Mouse (Mus musculus) limb, embryonic 15.5 days (tissue): ENCODE data around the gene Ankrd66. TPM values are rescaled to one million over a fixed set of nuclear protein-coding genes. Genes with fewer than 3 reads are reported as not detected.

Experiments used
- ATAC-seq: fragments of 200-750 bp; cut with Nextera tagmentation; 2 replicates; pipeline ENCODE4 v1.8.0; 2017; ENCODE audit warnings: low read depth, moderate TSS enrichment; ENCODE audit not compliant: insufficient number of reproducible peaks, low FRiP score, low TSS enrichment
- H3K27ac ChIP-seq: fragments of 300-500 bp; sonication (generic); 2 replicates; pipeline ENCODE4 v1.5.1; 2015; ENCODE audit warnings: moderate library complexity, mild to moderate bottlenecking, inconsistent platforms
- H3K27me3 ChIP-seq: fragments of 300-500 bp; sonication (generic); 2 replicates; pipeline ENCODE4 v1.6.1; 2015; ENCODE audit warnings: inconsistent platforms
- H3K36me3 ChIP-seq: fragments of 300-500 bp; sonication (generic); 2 replicates; pipeline ENCODE4 v1.6.1; 2015; ENCODE audit warnings: inconsistent platforms
- H3K4me1 ChIP-seq: fragments of 300-500 bp; sonication (generic); 2 replicates; pipeline ENCODE4 v1.6.1; 2015; ENCODE audit warnings: inconsistent platforms
- H3K4me2 ChIP-seq: fragments of 300-500 bp; sonication (generic); 2 replicates; pipeline ENCODE4 v1.6.1; 2015; ENCODE audit warnings: mild to moderate bottlenecking, inconsistent platforms
- H3K4me3 ChIP-seq: fragments of 300-500 bp; sonication (generic); 2 replicates; pipeline ENCODE4 v1.5.1; 2015; ENCODE audit warnings: mild to moderate bottlenecking, inconsistent platforms
- H3K9ac ChIP-seq: fragments of 300-500 bp; sonication (generic); 2 replicates; pipeline ENCODE4 v1.6.1; 2015; ENCODE audit warnings: inconsistent platforms
- H3K9me3 ChIP-seq: fragments of 300-500 bp; sonication (generic); 2 replicates; pipeline ENCODE4 v1.6.1; 2016; ENCODE audit warnings: inconsistent platforms
- WGBS: fragments of 180-500 bp; shearing (Covaris S2); methylation state at CpG from one replicate; pipeline ENCODE4 v1.1.7; 2015; 5-methylcytosine and 5-hydroxymethylcytosine counted together
- polyA plus RNA-seq: library from polyadenylated mRNA; unstranded; fragments of >200 nt; fragmentation: Nextera tagmentation; extraction: Ambion mirVana; gene quantifications from 2 replicates; pipeline ENCODE4 v1.2.1, GENCODE M21; 2015

The Ankrd66 gene
- polyA plus RNA-seq, 1 experiment from 2014 or later: 0.18 TPM

- H3K27me3 ChIP-seq: no peaks in the 10 kb centered on the region
- no peak for ATAC-seq
- H3K27ac ChIP-seq: no peak overlapping the region
- H3K9me3 ChIP-seq: no peaks in the 10 kb centered on the region
- WGBS: 90% methylated on average over 4 of the region's 4 CpGs
- H3K4me3 ChIP-seq: no peak overlapping the region
- no peaks in the 10 kb centered on the region for H3K36me3 ChIP-seq
- H3K4me2 ChIP-seq: no peak overlapping the region
- H3K9ac ChIP-seq: no peak overlapping the region
- H3K4me1 ChIP-seq: peaks cover 10% of the 10 kb centered on the region; the same call in 1 of the 2 replicates
These were observed 12.2 kb downstream of the Ankrd66 start for GRCm38 (mm10) chr17:43531192-43531591.

GRCm38 (mm10) chr17:43530507-43530906 is 12.9 kb downstream of the Ankrd66 start:
- H3K4me3 ChIP-seq: no peak overlapping the region
- no peaks in the 10 kb centered on the region for H3K36me3 ChIP-seq
- no peaks in the 10 kb centered on the region for H3K9me3 ChIP-seq
- peaks cover 10% of the 10 kb centered on the region; the same call in 1 of the 2 replicates for H3K4me1 ChIP-seq
- H3K9ac ChIP-seq: no peak overlapping the region
- WGBS: 75% methylated on average over 2 of the region's 2 CpGs
- H3K27ac ChIP-seq: no peak overlapping the region
- no peak overlapping the region for H3K4me2 ChIP-seq
- H3K27me3 ChIP-seq: no peaks in the 10 kb centered on the region
- no peak for ATAC-seq

- no peak overlapping the region for H3K27ac ChIP-seq
- no peak overlapping the region for H3K4me3 ChIP-seq
- 74% methylated on average over 3 of the region's 3 CpGs for WGBS
- no peaks in the 10 kb centered on the region; the same call in 1 of the 2 replicates for H3K27me3 ChIP-seq
- H3K4me2 ChIP-seq: no peak overlapping the region
- H3K4me1 ChIP-seq: peaks cover 3% of the 10 kb centered on the region; the same call in 1 of the 2 replicates
- H3K9me3 ChIP-seq: no peaks in the 10 kb centered on the region
- no peak for ATAC-seq
- no peak overlapping the region for H3K9ac ChIP-seq
- no peaks in the 10 kb centered on the region for H3K36me3 ChIP-seq
These were observed 23.3 kb downstream of the Ankrd66 start for GRCm38 (mm10) chr17:43520166-43520565.

- H3K27me3 ChIP-seq: no peaks in the 10 kb centered on the region; the same call in 1 of the 2 replicates
- H3K4me3 ChIP-seq: no peak overlapping the region
- H3K4me2 ChIP-seq: no peak overlapping the region
- no peak overlapping the region for H3K9ac ChIP-seq
- WGBS: 23% methylated on average over 18 of the region's 18 CpGs
- no peak for ATAC-seq
- no peaks in the 10 kb centered on the region for H3K9me3 ChIP-seq
- H3K27ac ChIP-seq: no peak overlapping the region
- H3K36me3 ChIP-seq: no peaks in the 10 kb centered on the region
- peaks cover 3% of the 10 kb centered on the region; the same call in 1 of the 2 replicates for H3K4me1 ChIP-seq
These were observed 24.6 kb downstream of the Ankrd66 start for GRCm38 (mm10) chr17:43518644-43519409.

- Histone ChIP-seq H3K9me3 (no peaks in the 10 kb centered on the region), H3K4me1 (no peaks in the 10 kb centered on the region), H3K9ac (no peak overlapping the region), H3K27ac (no peak overlapping the region), H3K27me3 (no peaks in the 10 kb centered on the region), H3K36me3 (no peaks in the 10 kb centered on the region), H3K4me2 (no peak overlapping the region), H3K4me3 (no peak overlapping the region)
- WGBS: 37% methylated on average over 4 of the region's 4 CpGs
- ATAC-seq: no peak
These were observed 32.7 kb downstream of the Ankrd66 start for GRCm38 (mm10) chr17:43510782-43511181.

- no peak overlapping the region for H3K9ac ChIP-seq
- ATAC-seq: no peak
- no peaks in the 10 kb centered on the region for H3K27me3 ChIP-seq
- H3K4me3 ChIP-seq: no peak overlapping the region
- H3K9me3 ChIP-seq: no peaks in the 10 kb centered on the region
- H3K27ac ChIP-seq: no peak overlapping the region
- H3K4me1 ChIP-seq: no peaks in the 10 kb centered on the region
- H3K36me3 ChIP-seq: no peaks in the 10 kb centered on the region
- 56% methylated on average over 6 of the region's 6 CpGs for WGBS
- H3K4me2 ChIP-seq: no peak overlapping the region
These were observed 38.9 kb downstream of the Ankrd66 start for GRCm38 (mm10) chr17:43504594-43504934.

- no peak for ATAC-seq
- no peak overlapping the region for H3K4me2 ChIP-seq
- H3K4me1 ChIP-seq: no peaks in the 10 kb centered on the region
- no peaks in the 10 kb centered on the region for H3K36me3 ChIP-seq
- WGBS: 57% methylated on average over 4 of the region's 4 CpGs
- H3K4me3 ChIP-seq: no peak overlapping the region
- H3K9ac ChIP-seq: no peak overlapping the region
- no peak overlapping the region for H3K27ac ChIP-seq
- no peaks in the 10 kb centered on the region for H3K27me3 ChIP-seq
- H3K9me3 ChIP-seq: no peaks in the 10 kb centered on the region
These were observed 39.4 kb downstream of the Ankrd66 start for GRCm38 (mm10) chr17:43503861-43504593.

- Histone ChIP-seq H3K27me3 (no peaks in the 10 kb centered on the region), H3K9me3 (no peaks in the 10 kb centered on the region), H3K27ac (no peak within 1 kb of the TSS), H3K4me3 (no peak within 1 kb of the TSS), H3K36me3 (no peaks in the 10 kb centered on the region), H3K4me1 (no peaks in the 10 kb centered on the region), H3K9ac (no peak within 1 kb of the TSS), H3K4me2 (no peak within 1 kb of the TSS)
- no peak for ATAC-seq
- 83% methylated on average over 9 of the region's 9 CpGs for WGBS
These were observed 40.8 kb downstream of the Ankrd66 start, which contains the start of gene Mep1a for GRCm38 (mm10) chr17:43502592-43502991. Gene Mep1a (minus strand): TSS chr17:43502812.

GRCm38 (mm10) chr17:43501631-43502030 is 41.8 kb downstream of the Ankrd66 start:
- no peak overlapping the region for H3K9ac ChIP-seq
- WGBS: 91% methylated on average over 5 of the region's 5 CpGs
- H3K4me2 ChIP-seq: no peak overlapping the region
- H3K36me3 ChIP-seq: no peaks in the 10 kb centered on the region
- H3K27me3 ChIP-seq: no peaks in the 10 kb centered on the region
- no peaks in the 10 kb centered on the region for H3K4me1 ChIP-seq
- ATAC-seq: no peak
- no peak overlapping the region for H3K4me3 ChIP-seq
- no peak overlapping the region for H3K27ac ChIP-seq
- no peaks in the 10 kb centered on the region for H3K9me3 ChIP-seq

GRCm38 (mm10) chr17:43501223-43501622 is 42.2 kb downstream of the Ankrd66 start:
- H3K4me3 ChIP-seq: no peak overlapping the region
- no peaks in the 10 kb centered on the region for H3K36me3 ChIP-seq
- H3K9me3 ChIP-seq: no peaks in the 10 kb centered on the region
- no peak overlapping the region for H3K4me2 ChIP-seq
- no peak for ATAC-seq
- WGBS: 78% methylated on average over 3 of the region's 3 CpGs
- H3K9ac ChIP-seq: no peak overlapping the region
- H3K27ac ChIP-seq: no peak overlapping the region
- no peaks in the 10 kb centered on the region for H3K4me1 ChIP-seq
- no peaks in the 10 kb centered on the region for H3K27me3 ChIP-seq

GRCm38 (mm10) chr17:43500513-43500912 is 42.9 kb downstream of the Ankrd66 start:
- no peak overlapping the region for H3K4me3 ChIP-seq
- no peaks in the 10 kb centered on the region for H3K27me3 ChIP-seq
- H3K4me2 ChIP-seq: no peak overlapping the region
- no peak for ATAC-seq
- H3K4me1 ChIP-seq: no peaks in the 10 kb centered on the region
- no peak overlapping the region for H3K9ac ChIP-seq
- 81% methylated on average over 1 of the region's 1 CpGs for WGBS
- H3K27ac ChIP-seq: no peak overlapping the region
- no peaks in the 10 kb centered on the region for H3K36me3 ChIP-seq
- H3K9me3 ChIP-seq: no peaks in the 10 kb centered on the region

GRCm38 (mm10) chr17:43497521-43497920 is 45.9 kb downstream of the Ankrd66 start:
- no peak overlapping the region for H3K4me3 ChIP-seq
- H3K9me3 ChIP-seq: no peaks in the 10 kb centered on the region
- peaks cover 3% of the 10 kb centered on the region; the same call in 1 of the 2 replicates for H3K4me1 ChIP-seq
- H3K36me3 ChIP-seq: no peaks in the 10 kb centered on the region
- no peak overlapping the region for H3K9ac ChIP-seq
- WGBS: 65% methylated on average over 4 of the region's 4 CpGs
- no peak overlapping the region for H3K4me2 ChIP-seq
- no peaks in the 10 kb centered on the region for H3K27me3 ChIP-seq
- ATAC-seq: no peak
- no peak overlapping the region for H3K27ac ChIP-seq
